Mouse (Mus musculus): ENCODE measurements around the gene Tusc2. TPM values are rescaled to one million over a fixed set of nuclear protein-coding genes. Genes with fewer than 3 reads are reported as not detected.

Tusc2 gene
- polyA plus RNA-seq, 1 experiment = 49.7 TPM

- no peaks in the 10 kb centered on the region for H3K27me3 ChIP-seq (ENCODE audit: control insufficient read depth, insufficient read depth, low read length)
- H3K4me3 ChIP-seq (ENCODE audit: low read depth, low read length) = peak overlapping the region; percentile 39
- peaks cover 46% of the 10 kb centered on the region for H3K4me1 ChIP-seq (ENCODE audit: control insufficient read depth, insufficient read depth, insufficient read length, low read length)
- 0 out of 2 replicates have a peak, but pooled peaks cover 5% of the 10 kb centered on the region for H3K36me3 ChIP-seq (ENCODE audit: control insufficient read depth, insufficient read depth, low read length)
- WGBS = 16% methylated on average over 9 of the region's 9 CpGs
- TF ChIP-seq POLR2A (IDR thresholded peaks at IDR 0.05; ENCODE audit: low read depth, low read length) (peak; percentile 34; the same call in 1 of the 2 replicates), CTCF (IDR thresholded peaks at IDR 0.05; ENCODE audit: extremely low read depth, insufficient read length, insufficient replicate concordance, low read depth, low read length) (no peak)
- peak overlapping the region; percentile 63 for H3K27ac ChIP-seq (ENCODE audit: insufficient read depth, low read depth, low read length)
Measured at GRCm38 (mm10) chr9:107606591-107606990, 43.5 kb downstream of the Tusc2 start.

GRCm38 (mm10) chr9:107607036-107607435 is 44.0 kb downstream of the Tusc2 start:
- Histone ChIP-seq H3K4me1 (ENCODE audit: control insufficient read depth, insufficient read depth, insufficient read length, low read length) (peaks cover 47% of the 10 kb centered on the region), H3K27ac (ENCODE audit: insufficient read depth, low read depth, low read length) (peak overlapping the region; percentile 63), H3K4me3 (ENCODE audit: low read depth, low read length) (peak overlapping the region; percentile 39), H3K27me3 (ENCODE audit: control insufficient read depth, insufficient read depth, low read length) (no peaks in the 10 kb centered on the region), H3K36me3 (ENCODE audit: control insufficient read depth, insufficient read depth, low read length) (0 out of 2 replicates have a peak, but pooled peaks cover 5% of the 10 kb centered on the region)
- 40% methylated on average over 2 of the region's 2 CpGs for WGBS
- no peak for TF ChIP-seq CTCF (IDR thresholded peaks at IDR 0.05; ENCODE audit: extremely low read depth, insufficient read length, insufficient replicate concordance, low read depth, low read length)
- no peak for TF ChIP-seq POLR2A (IDR thresholded peaks at IDR 0.05; ENCODE audit: low read depth, low read length)

DNA sequence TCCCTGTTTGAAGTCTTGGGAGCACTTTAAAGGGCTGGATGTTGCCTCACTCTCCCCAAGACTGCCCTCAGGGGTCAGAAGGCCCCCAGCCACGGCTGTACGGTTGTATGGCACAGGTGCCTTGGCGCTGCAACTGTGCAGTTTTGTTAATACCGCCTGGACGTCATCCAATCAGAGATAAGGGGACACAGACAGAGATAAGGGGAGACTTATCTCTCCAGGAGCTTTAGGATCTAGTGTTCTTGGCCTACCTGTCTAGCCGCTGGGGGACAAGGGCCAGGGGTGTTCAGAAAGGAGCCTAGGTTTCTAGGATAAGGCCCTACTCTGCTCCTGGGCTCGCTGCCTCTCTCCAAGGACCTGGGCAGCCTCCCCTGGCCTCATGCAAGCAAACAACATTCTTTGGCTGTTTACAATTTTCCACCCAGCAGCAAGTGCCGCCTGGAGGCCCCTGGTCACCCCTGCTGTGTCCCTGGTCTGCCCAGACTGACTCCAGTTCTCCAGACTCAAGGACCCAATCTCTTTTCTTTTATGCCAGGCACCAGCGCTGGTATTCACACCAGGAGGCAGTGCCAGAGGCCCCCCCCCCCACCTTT is 44.7 kb downstream of the Tusc2 start:
- peaks cover 45% of the 10 kb centered on the region for H3K4me1 ChIP-seq (ENCODE audit: control insufficient read depth, insufficient read depth, insufficient read length, low read length)
- WGBS = 17% methylated on average over 9 of the region's 9 CpGs
- 0 out of 2 replicates have a peak, but pooled peaks cover 4% of the 10 kb centered on the region for H3K36me3 ChIP-seq (ENCODE audit: control insufficient read depth, insufficient read depth, low read length)
- TF ChIP-seq CTCF (IDR thresholded peaks at IDR 0.05; ENCODE audit: extremely low read depth, insufficient read length, insufficient replicate concordance, low read depth, low read length) = no peak
- no peak for TF ChIP-seq POLR2A (IDR thresholded peaks at IDR 0.05; ENCODE audit: low read depth, low read length)
- H3K4me3 ChIP-seq (ENCODE audit: low read depth, low read length) = peak overlapping the region; percentile 39
- H3K27me3 ChIP-seq (ENCODE audit: control insufficient read depth, insufficient read depth, low read length) = no peaks in the 10 kb centered on the region
- H3K27ac ChIP-seq (ENCODE audit: insufficient read depth, low read depth, low read length) = peak overlapping the region; percentile 63

GRCm38 (mm10) chr9:107608741-107609432 is 45.8 kb downstream of the Tusc2 start, which contains the start of gene Sema3b:
Sema3b (minus strand) TSS chr9:107609229.
- Histone ChIP-seq H3K27ac (ENCODE audit: insufficient read depth, low read depth, low read length) (no peak within 1 kb of the TSS), H3K27me3 (ENCODE audit: control insufficient read depth, insufficient read depth, low read length) (no peaks in the 10 kb centered on the region), H3K4me3 (ENCODE audit: low read depth, low read length) (no peak within 1 kb of the TSS), H3K36me3 (ENCODE audit: control insufficient read depth, insufficient read depth, low read length) (no peaks in the 10 kb centered on the region), H3K4me1 (ENCODE audit: control insufficient read depth, insufficient read depth, insufficient read length, low read length) (peaks cover 39% of the 10 kb centered on the region)
- no peak for TF ChIP-seq CTCF (IDR thresholded peaks at IDR 0.05; ENCODE audit: extremely low read depth, insufficient read length, insufficient replicate concordance, low read depth, low read length)
- no peak; the same call in 1 of the 2 replicates for TF ChIP-seq POLR2A (IDR thresholded peaks at IDR 0.05; ENCODE audit: low read depth, low read length)
- WGBS = 34% methylated on average over 12 of the region's 12 CpGs

GRCm38 (mm10) chr9:107609433-107609830 is 46.4 kb downstream of the Tusc2 start:
- TF ChIP-seq POLR2A (IDR thresholded peaks at IDR 0.05; ENCODE audit: low read depth, low read length) = no peak
- 77% methylated on average over 4 of the region's 4 CpGs for WGBS
- peaks cover 36% of the 10 kb centered on the region for H3K4me1 ChIP-seq (ENCODE audit: control insufficient read depth, insufficient read depth, insufficient read length, low read length)
- H3K27ac ChIP-seq (ENCODE audit: insufficient read depth, low read depth, low read length) = no peak overlapping the region
- peaks cover 4% of the 10 kb centered on the region for H3K36me3 ChIP-seq (ENCODE audit: control insufficient read depth, insufficient read depth, low read length)
- no peak overlapping the region for H3K4me3 ChIP-seq (ENCODE audit: low read depth, low read length)
- no peaks in the 10 kb centered on the region for H3K27me3 ChIP-seq (ENCODE audit: control insufficient read depth, insufficient read depth, low read length)

- Histone ChIP-seq H3K27ac (ENCODE audit: insufficient read depth, low read depth, low read length) (peak overlapping the region; percentile 91), H3K27me3 (ENCODE audit: control insufficient read depth, insufficient read depth, low read length) (no peaks in the 10 kb centered on the region), H3K4me3 (ENCODE audit: low read depth, low read length) (peak overlapping the region; percentile 44), H3K36me3 (ENCODE audit: control insufficient read depth, insufficient read depth, low read length) (peaks cover 25% of the 10 kb centered on the region), H3K4me1 (ENCODE audit: control insufficient read depth, insufficient read depth, insufficient read length, low read length) (peaks cover 30% of the 10 kb centered on the region)
- WGBS = 43% methylated on average over 6 of the region's 6 CpGs
- TF ChIP-seq POLR2A (IDR thresholded peaks at IDR 0.05; ENCODE audit: low read depth, low read length) (no peak), CTCF (IDR thresholded peaks at IDR 0.05; ENCODE audit: extremely low read depth, insufficient read length, insufficient replicate concordance, low read depth, low read length) (no peak)
Measured at GRCm38 (mm10) chr9:107611456-107612190, 48.6 kb downstream of the Tusc2 start.

All from small intestine, adult 2 months (tissue).